Mouse (Mus musculus): ENCODE data around the gene Smarcc1.

DNA sequence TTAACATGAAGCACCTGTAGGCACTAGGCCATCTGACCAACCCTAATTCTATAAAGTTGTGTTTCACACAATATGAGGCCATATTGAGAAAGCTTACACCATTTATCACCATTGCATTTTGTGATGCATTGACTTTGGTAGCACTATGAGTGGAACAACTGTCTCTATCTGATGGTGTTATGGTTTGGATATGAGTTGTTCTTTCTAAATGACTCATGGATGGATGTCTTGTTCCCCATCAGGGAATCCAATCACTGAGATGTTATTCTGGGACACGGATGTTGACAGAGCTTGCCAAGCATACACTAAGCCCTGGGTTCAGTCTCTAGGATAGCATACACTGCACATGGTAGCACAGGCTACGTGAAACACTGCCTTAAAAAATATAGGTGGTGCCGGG is 154.8 kb downstream of the Smarcc1 start:
- peak; percentile 97 for TF ChIP-seq EP300 (IDR thresholded peaks at IDR 0.05; ENCODE audit: low read length)
- TF ChIP-seq E2F4 (IDR thresholded peaks at IDR 0.05; ENCODE audit: insufficient replicate concordance, low read depth, low read length): no peak
- no peak for TF ChIP-seq CTCF (conservative IDR thresholded peaks at IDR 0.05 in 1 of 2, IDR thresholded peaks at IDR 0.05 in 1 of 2; ENCODE audit: low read depth in 2 of 2, low read length in 2 of 2)
- no peak for TF ChIP-seq HCFC1 (IDR thresholded peaks at IDR 0.05; ENCODE audit: low read depth, low read length)
- TF ChIP-seq POLR2A (IDR thresholded peaks at IDR 0.05; ENCODE audit: low read depth, low read length): no peak
- TF ChIP-seq KAT2A (IDR thresholded peaks at IDR 0.05; ENCODE audit: insufficient replicate concordance, low read length): no peak
- peak; percentile 45; the same call in 1 of the 2 replicates for TF ChIP-seq TCF12 (IDR thresholded peaks at IDR 0.05; ENCODE audit: low read depth, low read length)
- TF ChIP-seq JUN (IDR thresholded peaks at IDR 0.05; ENCODE audit: insufficient read depth, low read depth, low read length): peak; percentile 95
- no peak for TF ChIP-seq MAFK (IDR thresholded peaks at IDR 0.05; ENCODE audit: insufficient replicate concordance, low read length)
- no peak for TF ChIP-seq TBP (conservative IDR thresholded peaks at IDR 0.05; ENCODE audit: low read depth, low read length)
- TF ChIP-seq ZC3H11A (IDR thresholded peaks at IDR 0.05; ENCODE audit: low read depth, low read length): no peak
- no peak for TF ChIP-seq POLR2AphosphoS2 (IDR thresholded peaks at IDR 0.05; ENCODE audit: low read depth, low read length)
